Mouse (Mus musculus) frontal cortex, postnatal 25 days (tissue): ENCODE measurements around the gene Lipc.

Experiments used
- DNase-seq, 2 experiments: peaks; one replicate each; pipeline ENCODE4 v3.0.0; 2022; ENCODE audit warnings: low spot score in 2 of 2

The Lipc gene

GRCm38 (mm10) chr9:70914659-70915355, 37.2 kb downstream of the Lipc start:
- no peak for DNase-seq

- DNase-seq = no peak
Measured at GRCm38 (mm10) chr9:70911163-70911562, 40.9 kb downstream of the Lipc start.

- DNase-seq = no peak
Measured at GRCm38 (mm10) chr9:70910351-70910750, 41.7 kb downstream of the Lipc start.

- DNase-seq = no peak
Measured at GRCm38 (mm10) chr9:70902821-70903730, 49.0 kb downstream of the Lipc start.

- DNase-seq = no peak
Measured at GRCm38 (mm10) chr9:70894201-70894600, 57.8 kb downstream of the Lipc start.

- DNase-seq = no peak
Measured at GRCm38 (mm10) chr9:70893526-70893925, 58.5 kb downstream of the Lipc start.

- DNase-seq = no peak
Measured at GRCm38 (mm10) chr9:70892627-70893026, 59.4 kb downstream of the Lipc start.

- no peak for DNase-seq
Measured at GRCm38 (mm10) chr9:70891431-70892133, 60.4 kb downstream of the Lipc start.

- no peak for DNase-seq
Measured at GRCm38 (mm10) chr9:70890736-70891135, 61.3 kb downstream of the Lipc start.

GRCm38 (mm10) chr9:70888969-70889368, 63.1 kb downstream of the Lipc start:
- DNase-seq = no peak

- no peak for DNase-seq
Measured at GRCm38 (mm10) chr9:70888556-70888955, 63.5 kb downstream of the Lipc start.

GRCm38 (mm10) chr9:70881982-70882381, 70.0 kb downstream of the Lipc start:
- no peak for DNase-seq

- DNase-seq = no peak
Measured at GRCm38 (mm10) chr9:70878823-70879222, 73.2 kb downstream of the Lipc start.

GRCm38 (mm10) chr9:70878157-70878556, 73.9 kb downstream of the Lipc start:
- DNase-seq = no peak

GRCm38 (mm10) chr9:70875490-70875889, 76.5 kb downstream of the Lipc start:
- no peak for DNase-seq

- DNase-seq = no peak
Measured at GRCm38 (mm10) chr9:70875059-70875458, 77.0 kb downstream of the Lipc start.

GRCm38 (mm10) chr9:70872675-70873074, 79.4 kb downstream of the Lipc start:
- no peak for DNase-seq

GRCm38 (mm10) chr9:70870326-70870725, 81.7 kb downstream of the Lipc start:
- no peak for DNase-seq

GRCm38 (mm10) chr9:70869169-70869873, 82.7 kb downstream of the Lipc start:
- no peak for DNase-seq

- DNase-seq = no peak
Measured at GRCm38 (mm10) chr9:70867381-70867780, 84.6 kb downstream of the Lipc start.

- DNase-seq = no peak
Measured at GRCm38 (mm10) chr9:70864039-70864438, 88.0 kb downstream of the Lipc start.

- DNase-seq = no peak
Measured at GRCm38 (mm10) chr9:70863299-70863698, 88.7 kb downstream of the Lipc start.
